Mouse (Mus musculus): ENCODE measurements at regions not wholly inside any gene's neighbourhood (a gene's known extent, or its start where the extent isn't known, plus 50 kb on each side); places are given as distances from the start of the nearest gene placed in this dataset.

- H3K36me3 ChIP-seq (ENCODE audit: control insufficient read depth, insufficient read depth): no peaks in the 10 kb centered on the region
- H3K79me2 ChIP-seq (ENCODE audit: control insufficient read depth, insufficient read depth): no peaks in the 10 kb centered on the region
- TF ChIP-seq MYOG (IDR thresholded peaks at IDR 0.05; ENCODE audit: control insufficient read depth in 1 of 3, insufficient read depth in 1 of 3, insufficient read length in 2 of 3, low read depth in 2 of 3): no peak
- no peak for TF ChIP-seq POLR2A (IDR thresholded peaks at IDR 0.05; ENCODE audit: insufficient read length, low read depth)
- no peak for TF ChIP-seq MYOD1 (IDR thresholded peaks at IDR 0.05; ENCODE audit: control insufficient read depth in 1 of 3, insufficient read length in 2 of 3, low read depth in 2 of 3)
- no peak for TF ChIP-seq TCF12 (IDR thresholded peaks at IDR 0.05; ENCODE audit: insufficient read depth, poor library complexity, severe bottlenecking)
- TF ChIP-seq CEBPB (IDR thresholded peaks at IDR 0.05; ENCODE audit: insufficient read depth, poor library complexity, severe bottlenecking): no peak
- no peak for TF ChIP-seq TCF3 (IDR thresholded peaks at IDR 0.05; ENCODE audit: insufficient read length, low read depth)
- TF ChIP-seq SRF (IDR thresholded peaks at IDR 0.05; ENCODE audit: control insufficient read depth, insufficient read length, low read depth): no peak
- no peak for TF ChIP-seq E2F4 (IDR thresholded peaks at IDR 0.05; ENCODE audit: insufficient read depth)
- TF ChIP-seq POLR2AphosphoS2 (IDR thresholded peaks at IDR 0.05; ENCODE audit: insufficient read length, low read depth): no peak
- no peak for TF ChIP-seq REST (IDR thresholded peaks at IDR 0.05; ENCODE audit: insufficient read depth, insufficient read length)
- TF ChIP-seq MAX (IDR thresholded peaks at IDR 0.05; ENCODE audit: low read depth): no peak
- TF ChIP-seq USF1 (IDR thresholded peaks at IDR 0.05; ENCODE audit: low read depth): no peak
These were observed 342.0 kb upstream of the Klf4 start for GRCm38 (mm10) chr4:55874276-55874675.

GRCm38 (mm10) chr4:55860055-55860454 is 327.8 kb upstream of the Klf4 start:
- TF ChIP-seq REST (IDR thresholded peaks at IDR 0.05; ENCODE audit: insufficient read depth, insufficient read length) (no peak), USF1 (IDR thresholded peaks at IDR 0.05; ENCODE audit: low read depth) (no peak), TCF3 (IDR thresholded peaks at IDR 0.05; ENCODE audit: insufficient read length, low read depth) (no peak), MYOD1 (IDR thresholded peaks at IDR 0.05; ENCODE audit: control insufficient read depth in 1 of 3, insufficient read length in 2 of 3, low read depth in 2 of 3) (no peak), POLR2AphosphoS2 (IDR thresholded peaks at IDR 0.05; ENCODE audit: insufficient read length, low read depth) (no peak), TCF12 (IDR thresholded peaks at IDR 0.05; ENCODE audit: insufficient read depth, poor library complexity, severe bottlenecking) (no peak)
- no peaks in the 10 kb centered on the region for H3K27me3 ChIP-seq (ENCODE audit: control insufficient read depth, insufficient read depth, insufficient read length)
- no peak overlapping the region for H3ac ChIP-seq (ENCODE audit: control insufficient read depth, insufficient read length)
- no peak overlapping the region for H3K4me3 ChIP-seq
- no peaks in the 10 kb centered on the region for H3K36me3 ChIP-seq (ENCODE audit: control insufficient read depth, insufficient read depth)
- H3K79me2 ChIP-seq (ENCODE audit: control insufficient read depth, insufficient read depth): no peaks in the 10 kb centered on the region
- H3K4me2 ChIP-seq (ENCODE audit: low read depth): no peak overlapping the region

More at GRCm38 (mm10) chr4:55874276-55874675, 342.0 kb upstream of the Klf4 start:
- Histone ChIP-seq H3K4me2 (ENCODE audit: low read depth) (no peak overlapping the region), H3K4me3 (no peak overlapping the region), H3ac (ENCODE audit: control insufficient read depth, insufficient read length) (no peak overlapping the region), H3K27me3 (ENCODE audit: control insufficient read depth, insufficient read depth, insufficient read length) (no peaks in the 10 kb centered on the region)

- Histone ChIP-seq H3K4me3 (no peak overlapping the region), H3K36me3 (ENCODE audit: control insufficient read depth, insufficient read depth) (no peaks in the 10 kb centered on the region), H3K4me2 (ENCODE audit: low read depth) (no peak overlapping the region), H3K27me3 (ENCODE audit: control insufficient read depth, insufficient read depth, insufficient read length) (no peaks in the 10 kb centered on the region), H3K79me2 (ENCODE audit: control insufficient read depth, insufficient read depth) (no peaks in the 10 kb centered on the region), H3ac (ENCODE audit: control insufficient read depth, insufficient read length) (no peak overlapping the region)
- TF ChIP-seq E2F4 (IDR thresholded peaks at IDR 0.05; ENCODE audit: insufficient read depth) (no peak), MYOG (IDR thresholded peaks at IDR 0.05; ENCODE audit: control insufficient read depth in 1 of 3, insufficient read depth in 1 of 3, insufficient read length in 2 of 3, low read depth in 2 of 3) (no peak)
These were observed 327.0 kb upstream of the Klf4 start for GRCm38 (mm10) chr4:55859211-55859761.

- Histone ChIP-seq H3K27me3 (ENCODE audit: control insufficient read depth, insufficient read depth, insufficient read length) (no peaks in the 10 kb centered on the region), H3ac (ENCODE audit: control insufficient read depth, insufficient read length) (no peak overlapping the region), H3K4me2 (ENCODE audit: low read depth) (no peak overlapping the region), H3K79me2 (ENCODE audit: control insufficient read depth, insufficient read depth) (no peaks in the 10 kb centered on the region), H3K36me3 (ENCODE audit: control insufficient read depth, insufficient read depth) (no peaks in the 10 kb centered on the region), H3K4me3 (no peak overlapping the region)
- TF ChIP-seq MYOG (IDR thresholded peaks at IDR 0.05; ENCODE audit: control insufficient read depth in 1 of 3, insufficient read depth in 1 of 3, insufficient read length in 2 of 3, low read depth in 2 of 3) (no peak), SRF (IDR thresholded peaks at IDR 0.05; ENCODE audit: control insufficient read depth, insufficient read length, low read depth) (no peak), MYOD1 (IDR thresholded peaks at IDR 0.05; ENCODE audit: control insufficient read depth in 1 of 3, insufficient read length in 2 of 3, low read depth in 2 of 3) (no peak), E2F4 (IDR thresholded peaks at IDR 0.05; ENCODE audit: insufficient read depth) (no peak), TCF12 (IDR thresholded peaks at IDR 0.05; ENCODE audit: insufficient read depth, poor library complexity, severe bottlenecking) (no peak), POLR2A (IDR thresholded peaks at IDR 0.05; ENCODE audit: insufficient read length, low read depth) (no peak), MAX (IDR thresholded peaks at IDR 0.05; ENCODE audit: low read depth) (no peak), USF1 (IDR thresholded peaks at IDR 0.05; ENCODE audit: low read depth) (no peak), TCF3 (IDR thresholded peaks at IDR 0.05; ENCODE audit: insufficient read length, low read depth) (no peak), POLR2AphosphoS2 (IDR thresholded peaks at IDR 0.05; ENCODE audit: insufficient read length, low read depth) (no peak), REST (IDR thresholded peaks at IDR 0.05; ENCODE audit: insufficient read depth, insufficient read length) (no peak), CEBPB (IDR thresholded peaks at IDR 0.05; ENCODE audit: insufficient read depth, poor library complexity, severe bottlenecking) (no peak)
These were observed 319.2 kb upstream of the Klf4 start for GRCm38 (mm10) chr4:55851430-55851829.

GRCm38 (mm10) chr4:55851027-55851426 is 318.8 kb upstream of the Klf4 start:
- Histone ChIP-seq H3K79me2 (ENCODE audit: control insufficient read depth, insufficient read depth) (no peaks in the 10 kb centered on the region), H3K27me3 (ENCODE audit: control insufficient read depth, insufficient read depth, insufficient read length) (no peaks in the 10 kb centered on the region), H3K4me2 (ENCODE audit: low read depth) (no peak overlapping the region), H3K4me3 (no peak overlapping the region), H3ac (ENCODE audit: control insufficient read depth, insufficient read length) (no peak overlapping the region), H3K36me3 (ENCODE audit: control insufficient read depth, insufficient read depth) (no peaks in the 10 kb centered on the region)
- TF ChIP-seq TCF3 (IDR thresholded peaks at IDR 0.05; ENCODE audit: insufficient read length, low read depth): no peak
- TF ChIP-seq REST (IDR thresholded peaks at IDR 0.05; ENCODE audit: insufficient read depth, insufficient read length): no peak
- no peak for TF ChIP-seq E2F4 (IDR thresholded peaks at IDR 0.05; ENCODE audit: insufficient read depth)
- TF ChIP-seq TCF12 (IDR thresholded peaks at IDR 0.05; ENCODE audit: insufficient read depth, poor library complexity, severe bottlenecking): no peak
- TF ChIP-seq MAX (IDR thresholded peaks at IDR 0.05; ENCODE audit: low read depth): no peak
- TF ChIP-seq POLR2AphosphoS2 (IDR thresholded peaks at IDR 0.05; ENCODE audit: insufficient read length, low read depth): no peak
- no peak for TF ChIP-seq CEBPB (IDR thresholded peaks at IDR 0.05; ENCODE audit: insufficient read depth, poor library complexity, severe bottlenecking)
- TF ChIP-seq USF1 (IDR thresholded peaks at IDR 0.05; ENCODE audit: low read depth): no peak
- TF ChIP-seq MYOD1 (IDR thresholded peaks at IDR 0.05; ENCODE audit: control insufficient read depth in 1 of 3, insufficient read length in 2 of 3, low read depth in 2 of 3): no peak
- TF ChIP-seq MYOG (IDR thresholded peaks at IDR 0.05; ENCODE audit: control insufficient read depth in 1 of 3, insufficient read depth in 1 of 3, insufficient read length in 2 of 3, low read depth in 2 of 3): no peak
- no peak for TF ChIP-seq SRF (IDR thresholded peaks at IDR 0.05; ENCODE audit: control insufficient read depth, insufficient read length, low read depth)
- no peak for TF ChIP-seq POLR2A (IDR thresholded peaks at IDR 0.05; ENCODE audit: insufficient read length, low read depth)

Data from myocyte (in vitro differentiated cells).